Mouse (Mus musculus) erythroblast, embryonic 14.5 days (primary cell): ENCODE data around the gene Cort. TPM values are rescaled to one million over a fixed set of nuclear protein-coding genes. Genes with fewer than 3 reads are reported as not detected.

ENCODE experiments used
- H3K27me3 ChIP-seq: 2 replicates; pipeline ENCODE4 v1.6.1; 2012; ENCODE audit warnings: inconsistent platforms; ENCODE audit not compliant: control insufficient read depth
- H3K36me3 ChIP-seq: 2 replicates; pipeline ENCODE4 v1.6.1; 2012; ENCODE audit warnings: mild to moderate bottlenecking, inconsistent platforms; ENCODE audit not compliant: control insufficient read depth
- H3K4me1 ChIP-seq: 2 replicates; pipeline ENCODE4 v1.6.1; 2012; ENCODE audit warnings: inconsistent platforms; ENCODE audit not compliant: control insufficient read depth
- H3K4me3 ChIP-seq: replicated peaks from 2 replicates; pipeline ENCODE3; 2012; ENCODE audit warnings: moderate library complexity, mild to moderate bottlenecking, inconsistent platforms
- H3K9me3 ChIP-seq: 2 replicates; pipeline ENCODE4 v1.6.1; 2012; ENCODE audit warnings: low read length, inconsistent platforms, mixed read lengths; ENCODE audit not compliant: control insufficient read depth
- GATA1 ChIP-seq: IDR thresholded peaks from 2 replicates; pipeline ENCODE4 v1.6.1; 2012; ENCODE audit warnings: low read length, inconsistent platforms, mixed read lengths
- TAL1 ChIP-seq: IDR thresholded peaks from 3 replicates; pipeline ENCODE4 v1.6.1; 2012; ENCODE audit warnings: low read length, inconsistent platforms, mixed read lengths
- polyA plus RNA-seq: library from polyadenylated mRNA; stranded (reverse); fragments of >175 nt; gene quantifications from 2 replicates; pipeline ENCODE4 v1.2.3, GENCODE M21; 2012

The Cort gene
- polyA plus RNA-seq, 1 experiment, result 1.3 TPM

GRCm38 (mm10) chr4:149166215-149166946 lies 39.8 kb upstream of the Cort start, which contains the start of gene Pgd:
Pgd (minus strand) TSS chr4:149166771.
- no peak for TF ChIP-seq TAL1
- TF ChIP-seq GATA1, result no peak
- peaks cover 12% of the 10 kb centered on the region for H3K36me3 ChIP-seq
- no peaks in the 10 kb centered on the region for H3K9me3 ChIP-seq
- H3K4me3 ChIP-seq, result peak within 1 kb of the TSS; percentile 76
- peaks cover 51% of the 10 kb centered on the region for H3K4me1 ChIP-seq
- H3K27me3 ChIP-seq, result no peaks in the 10 kb centered on the region

GRCm38 (mm10) chr4:149164150-149164549 lies 37.6 kb upstream of the Cort start:
- Histone ChIP-seq H3K27me3 (no peaks in the 10 kb centered on the region), H3K9me3 (no peaks in the 10 kb centered on the region), H3K4me3 (no peak overlapping the region), H3K4me1 (peaks cover 38% of the 10 kb centered on the region), H3K36me3 (peaks cover 32% of the 10 kb centered on the region)
- TF ChIP-seq GATA1, result no peak
- no peak for TF ChIP-seq TAL1

GRCm38 (mm10) chr4:149163196-149163595 lies 36.6 kb upstream of the Cort start:
- TF ChIP-seq GATA1 (no peak), TAL1 (no peak)
- Histone ChIP-seq H3K27me3 (no peaks in the 10 kb centered on the region), H3K36me3 (peaks cover 41% of the 10 kb centered on the region), H3K4me3 (no peak overlapping the region), H3K9me3 (no peaks in the 10 kb centered on the region), H3K4me1 (peaks cover 33% of the 10 kb centered on the region)

GRCm38 (mm10) chr4:149161166-149161565 lies 34.6 kb upstream of the Cort start:
- Histone ChIP-seq H3K4me3 (no peak overlapping the region), H3K27me3 (no peaks in the 10 kb centered on the region), H3K9me3 (no peaks in the 10 kb centered on the region), H3K36me3 (peaks cover 60% of the 10 kb centered on the region), H3K4me1 (peaks cover 17% of the 10 kb centered on the region)
- TF ChIP-seq GATA1 (no peak), TAL1 (no peak)

- no peaks in the 10 kb centered on the region for H3K27me3 ChIP-seq
- no peaks in the 10 kb centered on the region for H3K9me3 ChIP-seq
- no peak overlapping the region for H3K4me3 ChIP-seq
- H3K4me1 ChIP-seq, result peaks cover 4% of the 10 kb centered on the region
- no peak for TF ChIP-seq GATA1
- no peak for TF ChIP-seq TAL1
- H3K36me3 ChIP-seq, result peaks cover 71% of the 10 kb centered on the region
These were observed 33.3 kb upstream of the Cort start for GRCm38 (mm10) chr4:149159891-149160290.

GRCm38 (mm10) chr4:149159203-149159602 lies 32.6 kb upstream of the Cort start:
- H3K9me3 ChIP-seq, result no peaks in the 10 kb centered on the region
- TF ChIP-seq TAL1 (no peak), GATA1 (no peak)
- no peak overlapping the region for H3K4me3 ChIP-seq
- H3K36me3 ChIP-seq, result peaks cover 77% of the 10 kb centered on the region
- H3K4me1 ChIP-seq, result peaks cover 3% of the 10 kb centered on the region
- H3K27me3 ChIP-seq, result no peaks in the 10 kb centered on the region

- Histone ChIP-seq H3K9me3 (no peaks in the 10 kb centered on the region), H3K4me3 (no peak overlapping the region), H3K4me1 (no peaks in the 10 kb centered on the region), H3K27me3 (no peaks in the 10 kb centered on the region), H3K36me3 (peaks cover 90% of the 10 kb centered on the region)
- TF ChIP-seq GATA1 (no peak), TAL1 (no peak)
These were observed 30.9 kb upstream of the Cort start for GRCm38 (mm10) chr4:149157415-149157973.

- peaks cover 94% of the 10 kb centered on the region for H3K36me3 ChIP-seq
- H3K27me3 ChIP-seq, result no peaks in the 10 kb centered on the region
- no peaks in the 10 kb centered on the region for H3K4me1 ChIP-seq
- H3K9me3 ChIP-seq, result 0 out of 2 replicates have a peak, but pooled peaks cover 2% of the 10 kb centered on the region
- H3K4me3 ChIP-seq, result no peak overlapping the region
- TF ChIP-seq GATA1 (no peak), TAL1 (no peak)
These were observed 29.1 kb upstream of the Cort start for GRCm38 (mm10) chr4:149155711-149156110.

GRCm38 (mm10) chr4:149154859-149155258 lies 28.3 kb upstream of the Cort start:
- Histone ChIP-seq H3K4me1 (no peaks in the 10 kb centered on the region), H3K4me3 (no peak overlapping the region), H3K9me3 (0 out of 2 replicates have a peak, but pooled peaks cover 2% of the 10 kb centered on the region), H3K27me3 (no peaks in the 10 kb centered on the region), H3K36me3 (peaks cover 93% of the 10 kb centered on the region)
- no peak for TF ChIP-seq TAL1
- TF ChIP-seq GATA1, result no peak
